Mouse (Mus musculus): ENCODE results near the gene Adgrd1. TPM values are rescaled to one million over a fixed set of nuclear protein-coding genes. Genes with fewer than 3 reads are reported as not detected.

The Adgrd1 gene
- polyA plus RNA-seq, 1 experiment from 2014 or later, result 5.7 TPM

GRCm38 (mm10) chr5:129155902-129156311 lies 59.4 kb downstream of the Adgrd1 start:
- WGBS, result 21% methylated on average over 9 of the region's 9 CpGs
- DNase-seq (ENCODE audit: low spot score), result no peak
- no peaks in the 10 kb centered on the region for H3K4me1 ChIP-seq (ENCODE audit: control insufficient read depth, insufficient read depth, low read length)

GRCm38 (mm10) chr5:129161372-129162051 lies 65.0 kb downstream of the Adgrd1 start:
- no peaks in the 10 kb centered on the region for H3K9me3 ChIP-seq (ENCODE audit: control insufficient read depth, low read length)
- no peaks in the 10 kb centered on the region for H3K27me3 ChIP-seq (replicated peaks; ENCODE audit: control insufficient read depth, insufficient read depth, low read length)
- 82% methylated on average over 11 of the region's 11 CpGs for WGBS
- H3K27ac ChIP-seq (replicated peaks; ENCODE audit: low read depth, low read length), result no peak overlapping the region
- no peak for DNase-seq (ENCODE audit: low spot score)
- ATAC-seq (ENCODE audit: low read depth), result no peak
- no peak overlapping the region for H3K9ac ChIP-seq (ENCODE audit: low read depth, low read length)
- no peak overlapping the region for H3K4me3 ChIP-seq (ENCODE audit: low read depth, low read length)
- H3K36me3 ChIP-seq (ENCODE audit: control insufficient read depth, insufficient read depth, low read length), result no peaks in the 10 kb centered on the region
- H3K4me1 ChIP-seq (ENCODE audit: control insufficient read depth, insufficient read depth, low read length), result peaks cover 8% of the 10 kb centered on the region
- no peak overlapping the region for H3K4me2 ChIP-seq (ENCODE audit: low read depth, low read length)

More at GRCm38 (mm10) chr5:129155902-129156311, 59.4 kb downstream of the Adgrd1 start:
- Histone ChIP-seq H3K4me2 (ENCODE audit: low read depth, low read length) (no peak overlapping the region), H3K36me3 (ENCODE audit: control insufficient read depth, insufficient read depth, low read length) (no peaks in the 10 kb centered on the region), H3K9ac (ENCODE audit: low read depth, low read length) (no peak overlapping the region), H3K9me3 (ENCODE audit: control insufficient read depth, low read length) (no peaks in the 10 kb centered on the region), H3K27me3 (replicated peaks; ENCODE audit: control insufficient read depth, insufficient read depth, low read length) (no peaks in the 10 kb centered on the region), H3K27ac (replicated peaks; ENCODE audit: low read depth, low read length) (no peak overlapping the region), H3K4me3 (ENCODE audit: low read depth, low read length) (no peak overlapping the region)
- ATAC-seq (ENCODE audit: low read depth), result no peak

GRCm38 (mm10) chr5:129163416-129163815 lies 66.9 kb downstream of the Adgrd1 start:
- Histone ChIP-seq H3K9me3 (ENCODE audit: control insufficient read depth, low read length) (no peaks in the 10 kb centered on the region), H3K27me3 (replicated peaks; ENCODE audit: control insufficient read depth, insufficient read depth, low read length) (no peaks in the 10 kb centered on the region), H3K4me2 (ENCODE audit: low read depth, low read length) (no peak overlapping the region), H3K27ac (replicated peaks; ENCODE audit: low read depth, low read length) (no peak overlapping the region), H3K9ac (ENCODE audit: low read depth, low read length) (no peak overlapping the region), H3K4me3 (ENCODE audit: low read depth, low read length) (no peak overlapping the region), H3K4me1 (ENCODE audit: control insufficient read depth, insufficient read depth, low read length) (peaks cover 8% of the 10 kb centered on the region), H3K36me3 (ENCODE audit: control insufficient read depth, insufficient read depth, low read length) (no peaks in the 10 kb centered on the region)
- ATAC-seq (ENCODE audit: low read depth) (no peak), DNase-seq (ENCODE audit: low spot score) (no peak)
- WGBS, result 69% methylated on average over 8 of the region's 8 CpGs

GRCm38 (mm10) chr5:129164091-129164490 lies 67.5 kb downstream of the Adgrd1 start:
- Histone ChIP-seq H3K4me2 (ENCODE audit: low read depth, low read length) (no peak overlapping the region), H3K9ac (ENCODE audit: low read depth, low read length) (no peak overlapping the region), H3K27me3 (replicated peaks; ENCODE audit: control insufficient read depth, insufficient read depth, low read length) (no peaks in the 10 kb centered on the region), H3K4me1 (ENCODE audit: control insufficient read depth, insufficient read depth, low read length) (peaks cover 8% of the 10 kb centered on the region), H3K4me3 (ENCODE audit: low read depth, low read length) (no peak overlapping the region), H3K36me3 (ENCODE audit: control insufficient read depth, insufficient read depth, low read length) (no peaks in the 10 kb centered on the region), H3K9me3 (ENCODE audit: control insufficient read depth, low read length) (no peaks in the 10 kb centered on the region), H3K27ac (replicated peaks; ENCODE audit: low read depth, low read length) (0 out of 2 replicates have a peak overlapping the region, but pooled peaks have one; percentile 24)
- 35% methylated on average over 10 of the region's 10 CpGs for WGBS
- ATAC-seq (ENCODE audit: low read depth), result no peak
- peak; percentile 71 for DNase-seq (ENCODE audit: low spot score)

- DNase-seq (ENCODE audit: low spot score), result peak; percentile 67
Measured at GRCm38 (mm10) chr5:129164911-129165584, 68.5 kb downstream of the Adgrd1 start.

GRCm38 (mm10) chr5:129165595-129165994 lies 69.0 kb downstream of the Adgrd1 start:
- no peak for DNase-seq (ENCODE audit: low spot score)
- no peak; the same call in 1 of the 2 replicates for ATAC-seq (ENCODE audit: low read depth)
- Histone ChIP-seq H3K4me1 (ENCODE audit: control insufficient read depth, insufficient read depth, low read length) (peaks cover 8% of the 10 kb centered on the region), H3K36me3 (ENCODE audit: control insufficient read depth, insufficient read depth, low read length) (no peaks in the 10 kb centered on the region), H3K4me3 (ENCODE audit: low read depth, low read length) (no peak overlapping the region), H3K4me2 (ENCODE audit: low read depth, low read length) (no peak overlapping the region), H3K27ac (replicated peaks; ENCODE audit: low read depth, low read length) (peak overlapping the region; percentile 44), H3K27me3 (replicated peaks; ENCODE audit: control insufficient read depth, insufficient read depth, low read length) (no peaks in the 10 kb centered on the region), H3K9ac (ENCODE audit: low read depth, low read length) (no peak overlapping the region), H3K9me3 (ENCODE audit: control insufficient read depth, low read length) (no peaks in the 10 kb centered on the region)
- WGBS, result 55% methylated on average over 7 of the region's 7 CpGs

More at GRCm38 (mm10) chr5:129164911-129165584, 68.5 kb downstream of the Adgrd1 start:
- no peaks in the 10 kb centered on the region for H3K27me3 ChIP-seq (replicated peaks; ENCODE audit: control insufficient read depth, insufficient read depth, low read length)
- no peaks in the 10 kb centered on the region for H3K36me3 ChIP-seq (ENCODE audit: control insufficient read depth, insufficient read depth, low read length)
- ATAC-seq (ENCODE audit: low read depth), result peak; percentile 37; the same call in 1 of the 2 replicates
- peak overlapping the region; percentile 52; the same call in 1 of the 2 replicates for H3K27ac ChIP-seq (replicated peaks; ENCODE audit: low read depth, low read length)
- no peak overlapping the region for H3K4me3 ChIP-seq (ENCODE audit: low read depth, low read length)
- H3K4me2 ChIP-seq (ENCODE audit: low read depth, low read length), result no peak overlapping the region
- H3K9me3 ChIP-seq (ENCODE audit: control insufficient read depth, low read length), result no peaks in the 10 kb centered on the region
- peaks cover 8% of the 10 kb centered on the region for H3K4me1 ChIP-seq (ENCODE audit: control insufficient read depth, insufficient read depth, low read length)
- no peak overlapping the region for H3K9ac ChIP-seq (ENCODE audit: low read depth, low read length)
- WGBS, result 72% methylated on average over 10 of the region's 10 CpGs

GRCm38 (mm10) chr5:129169090-129169489 lies 72.5 kb downstream of the Adgrd1 start:
- Histone ChIP-seq H3K27me3 (replicated peaks; ENCODE audit: control insufficient read depth, insufficient read depth, low read length) (no peaks in the 10 kb centered on the region), H3K9me3 (ENCODE audit: control insufficient read depth, low read length) (no peaks in the 10 kb centered on the region), H3K9ac (ENCODE audit: low read depth, low read length) (no peak overlapping the region), H3K4me2 (ENCODE audit: low read depth, low read length) (no peak overlapping the region), H3K27ac (replicated peaks; ENCODE audit: low read depth, low read length) (no peak overlapping the region), H3K4me1 (ENCODE audit: control insufficient read depth, insufficient read depth, low read length) (peaks cover 4% of the 10 kb centered on the region; the same call in 1 of the 2 replicates), H3K36me3 (ENCODE audit: control insufficient read depth, insufficient read depth, low read length) (no peaks in the 10 kb centered on the region), H3K4me3 (ENCODE audit: low read depth, low read length) (no peak overlapping the region)
- DNase-seq (ENCODE audit: low spot score), result no peak
- 61% methylated on average over 5 of the region's 5 CpGs for WGBS
- ATAC-seq (ENCODE audit: low read depth), result no peak

- Histone ChIP-seq H3K27me3 (replicated peaks; ENCODE audit: control insufficient read depth, insufficient read depth, low read length) (no peaks in the 10 kb centered on the region), H3K4me3 (ENCODE audit: low read depth, low read length) (no peak overlapping the region), H3K4me2 (ENCODE audit: low read depth, low read length) (no peak overlapping the region), H3K9ac (ENCODE audit: low read depth, low read length) (no peak overlapping the region), H3K27ac (replicated peaks; ENCODE audit: low read depth, low read length) (no peak overlapping the region), H3K36me3 (ENCODE audit: control insufficient read depth, insufficient read depth, low read length) (no peaks in the 10 kb centered on the region), H3K4me1 (ENCODE audit: control insufficient read depth, insufficient read depth, low read length) (no peaks in the 10 kb centered on the region), H3K9me3 (ENCODE audit: control insufficient read depth, low read length) (no peaks in the 10 kb centered on the region)
- 21% methylated on average over 4 of the region's 4 CpGs for WGBS
- DNase-seq (ENCODE audit: low spot score) (no peak), ATAC-seq (ENCODE audit: low read depth) (no peak)
Measured at GRCm38 (mm10) chr5:129169567-129169966, 73.0 kb downstream of the Adgrd1 start.

Measured in embryonic facial prominence, embryonic 14.5 days (tissue).